Mouse (Mus musculus) activated CD4-positive, CD25-positive, alpha-beta regulatory T cell, adult 4 months (primary cell): ENCODE measurements around the gene Helb. TPM values are rescaled to one million over a fixed set of nuclear protein-coding genes. Genes with fewer than 3 reads are reported as not detected.

Experiments
- ATAC-seq: one replicate; pipeline ENCODE4 v1.8.0; 2017
- polyA plus RNA-seq, 2 experiments: library from polyadenylated mRNA; unstranded; fragments of 100-300 nt; shearing (Covaris generic); gene quantifications; one replicate each; pipeline ENCODE4 v1.2.1; 2017

Helb gene
- polyA plus RNA-seq, 2 experiments from 2014 or later = 9.3 to 9.4 TPM

DNA sequence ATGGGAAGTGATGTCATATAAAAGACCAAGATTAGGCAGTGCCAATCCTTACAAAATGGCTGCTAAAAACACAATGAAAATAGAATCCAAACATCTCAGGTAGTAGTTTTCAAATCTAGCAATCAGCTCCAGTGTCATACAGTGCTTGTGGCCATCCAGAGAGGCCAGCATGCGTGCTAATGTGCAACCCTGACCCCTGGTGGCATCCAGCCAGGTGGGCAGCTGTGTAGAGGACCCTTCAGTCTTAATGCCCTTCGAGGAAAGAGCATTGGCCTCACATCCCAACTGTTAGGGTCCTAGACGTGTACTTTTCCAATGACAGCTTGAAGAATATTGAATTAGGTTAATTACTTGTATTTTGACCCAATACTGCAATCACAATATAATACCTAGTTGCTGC is 34.9 kb downstream of the Helb start:
- no peak for ATAC-seq

DNA sequence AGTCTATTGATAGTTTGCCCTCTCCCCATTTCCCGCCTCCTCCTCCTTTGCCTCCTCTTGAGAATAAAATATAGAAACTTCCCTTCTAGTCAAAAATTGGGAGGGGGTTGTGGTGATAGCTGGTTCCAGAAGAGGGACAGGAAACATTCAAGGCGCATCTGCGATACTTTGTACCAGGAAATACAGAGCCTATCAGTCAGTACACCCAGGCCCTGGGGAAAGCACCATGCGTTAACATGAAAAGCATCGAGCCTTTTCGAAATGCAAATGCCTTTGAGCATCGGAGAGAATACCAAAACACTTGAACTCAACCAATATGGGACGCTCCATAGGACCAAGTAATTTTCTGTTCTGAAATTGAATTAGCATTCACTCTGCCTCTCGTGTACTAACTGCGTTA is 46.5 kb downstream of the Helb start:
- peak; percentile 56 for ATAC-seq

DNA sequence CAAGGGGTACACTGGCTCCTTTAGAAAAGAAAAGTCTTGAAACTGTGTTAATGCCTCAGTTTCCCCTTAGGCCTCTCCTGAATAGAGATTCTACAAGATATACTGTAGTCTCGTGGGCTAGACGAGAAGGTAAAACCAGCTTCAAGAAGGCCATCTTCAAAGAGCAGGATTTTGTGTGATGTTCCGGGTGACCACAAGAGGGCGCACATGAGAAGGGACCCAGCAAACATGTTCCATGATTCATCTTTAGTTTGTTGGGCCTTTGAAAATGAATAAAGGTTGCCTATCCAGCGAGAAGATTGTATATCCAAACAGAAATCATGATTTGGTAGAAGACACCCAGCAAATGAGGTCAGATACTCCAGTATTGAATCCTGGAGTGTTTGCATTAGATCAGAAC is 48.4 kb downstream of the Helb start:
- peak; percentile 79 for ATAC-seq

DNA sequence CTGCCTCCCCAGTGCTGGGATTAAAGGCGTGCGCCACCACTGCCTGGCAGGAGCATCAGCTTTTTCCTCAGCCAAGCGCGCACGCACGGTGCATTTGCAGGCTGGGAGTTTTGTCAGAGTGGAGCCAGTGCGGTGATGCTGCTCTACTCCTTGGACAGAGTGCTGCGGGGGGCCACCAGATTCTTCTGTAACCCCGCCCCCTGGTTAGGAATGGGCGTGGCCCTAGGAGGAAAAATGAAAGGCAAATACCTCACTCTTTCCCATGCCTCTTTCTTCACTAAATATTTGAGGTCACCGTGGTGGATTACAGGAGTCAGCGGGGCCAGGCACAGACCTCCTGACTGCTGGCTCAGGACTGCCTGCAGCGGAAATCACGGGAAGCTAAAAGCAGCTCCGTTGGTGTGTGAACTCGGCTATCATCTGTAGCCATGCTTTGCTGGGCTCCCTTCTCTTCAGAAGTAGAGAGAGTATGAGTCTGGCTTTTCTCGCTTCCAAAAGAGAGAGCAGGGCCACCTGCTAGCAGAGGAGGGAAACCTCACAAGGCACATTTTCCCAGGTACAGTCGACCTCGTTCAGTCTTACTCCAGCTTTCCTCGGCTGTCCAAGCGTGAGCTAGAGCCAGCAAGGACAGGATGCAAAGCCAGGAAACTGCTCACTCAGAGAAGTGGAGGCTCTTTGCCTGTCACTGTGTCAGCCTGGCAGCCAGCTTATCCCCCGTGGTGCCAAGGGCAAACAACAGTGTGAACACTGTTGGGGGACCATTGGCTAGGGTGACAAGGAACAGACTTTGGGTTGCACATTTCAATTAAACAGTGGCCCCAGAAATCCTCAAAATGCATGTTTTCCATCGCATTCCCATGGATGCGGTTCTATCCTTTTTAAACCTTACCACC is 51.3 kb downstream of the Helb start:
- ATAC-seq = no peak

DNA sequence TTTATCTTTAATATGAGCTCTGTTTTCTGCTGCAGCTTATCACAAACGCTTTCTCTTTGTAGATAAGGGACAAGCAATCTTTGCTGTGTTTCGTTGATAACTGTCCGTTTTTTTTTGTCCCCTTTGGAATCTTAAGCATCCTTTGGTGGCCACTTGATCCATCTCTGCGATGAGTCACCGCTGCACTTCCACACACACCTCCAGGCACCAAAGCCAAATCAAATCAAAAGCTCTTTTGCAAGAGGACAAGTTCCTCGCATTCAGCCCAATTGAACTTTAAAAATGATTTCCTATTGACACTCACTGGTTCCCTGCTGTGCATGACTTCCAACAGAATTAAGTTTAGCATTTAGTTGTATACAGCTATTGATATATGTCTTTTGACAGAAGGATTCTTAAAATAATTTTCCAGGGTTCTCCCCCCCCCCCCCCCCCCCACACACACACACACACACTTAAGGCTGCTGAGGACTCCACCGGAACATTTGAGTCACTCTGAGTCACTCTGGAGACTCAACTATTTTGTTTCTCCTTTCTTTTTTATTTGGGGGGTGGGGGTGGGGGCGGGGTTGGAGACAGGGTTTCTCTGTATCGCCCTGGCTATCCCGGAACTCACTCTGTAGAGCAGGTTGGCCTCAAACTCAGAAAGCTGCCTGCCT is 52.1 kb downstream of the Helb start:
- ATAC-seq = no peak

DNA sequence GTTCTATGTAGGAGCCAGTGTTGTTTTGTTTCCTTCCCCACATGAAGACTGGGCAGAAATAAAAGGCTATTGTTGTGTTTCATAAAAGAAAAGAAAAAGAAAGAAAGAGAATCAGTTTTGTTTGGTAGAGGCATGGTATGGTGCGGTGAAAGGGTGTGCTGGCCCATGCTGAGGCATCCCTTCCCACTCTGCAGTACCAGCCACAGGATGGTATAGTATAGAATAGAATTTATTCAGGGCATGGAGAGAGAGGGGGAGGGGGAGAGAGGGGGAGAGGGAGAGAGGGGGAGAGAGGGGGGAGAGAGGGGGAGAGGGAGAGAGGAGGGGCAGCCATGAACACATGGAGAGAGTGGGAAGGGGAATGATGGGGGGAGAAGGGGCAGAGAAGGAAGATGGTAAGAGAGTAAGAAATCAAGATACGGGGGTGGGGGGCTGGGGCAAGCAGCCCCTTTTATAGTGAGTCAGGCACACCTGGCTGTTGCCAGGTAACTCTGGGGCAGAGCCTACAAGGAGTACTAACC is 68.0 kb downstream of the Helb start:
- no peak for ATAC-seq

DNA sequence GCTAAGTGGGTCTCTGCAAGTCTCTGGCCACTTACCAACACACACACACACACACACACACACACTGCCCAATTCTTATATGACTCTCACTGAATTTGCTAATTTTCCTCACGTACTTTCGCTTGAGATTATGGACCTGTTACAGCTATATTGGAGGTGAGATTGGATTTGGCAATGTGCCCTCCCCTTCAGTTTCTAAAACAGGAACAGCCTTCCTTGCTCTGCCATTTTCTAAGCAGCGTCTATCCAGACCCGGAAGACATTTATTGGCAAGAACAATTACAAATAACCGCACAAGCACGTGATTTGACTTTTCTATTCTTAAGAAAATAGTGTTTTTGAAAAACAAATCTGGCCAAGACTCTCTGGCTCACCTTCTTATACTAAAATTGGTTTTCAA is 68.5 kb downstream of the Helb start:
- no peak for ATAC-seq

DNA sequence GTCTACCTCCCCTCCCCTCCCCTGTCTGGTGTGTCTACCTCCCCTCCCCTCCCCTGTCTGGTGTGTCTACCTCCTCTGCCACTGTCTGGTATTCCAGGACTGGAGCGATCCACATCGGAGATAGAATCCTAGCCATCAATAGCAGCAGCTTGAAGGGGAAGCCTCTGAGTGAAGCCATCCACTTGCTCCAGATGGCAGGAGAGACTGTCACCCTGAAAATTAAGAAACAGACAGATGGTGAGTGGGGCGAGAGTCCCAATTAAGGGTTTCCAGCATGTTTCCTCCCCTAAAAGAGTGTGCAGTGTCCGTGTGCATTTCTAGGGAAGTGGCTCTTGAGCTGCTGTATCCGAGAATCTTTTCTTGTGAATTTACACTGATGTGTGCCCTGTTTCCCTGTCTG is 74.6 kb downstream of the Helb start:
- no peak for ATAC-seq

DNA sequence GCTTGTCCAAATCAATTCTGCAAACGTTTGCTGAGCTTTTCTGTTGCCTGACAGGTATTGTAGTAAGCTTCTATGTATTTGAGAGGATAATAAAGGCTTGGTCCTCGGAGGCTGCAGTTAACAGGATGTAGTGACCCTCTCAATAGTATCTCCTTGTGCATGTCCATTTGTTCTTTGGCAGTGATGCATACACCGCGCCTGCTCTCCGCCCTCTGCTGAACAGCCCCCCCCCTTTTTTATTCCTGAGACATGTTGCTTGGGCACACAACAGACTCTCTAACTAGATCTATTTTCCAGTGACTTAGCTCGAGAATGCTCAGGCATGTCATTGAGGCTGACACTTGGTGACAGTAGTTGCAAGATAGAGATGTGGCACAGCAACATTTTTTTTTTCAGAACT is 77.0 kb downstream of the Helb start:
- no peak for ATAC-seq

DNA sequence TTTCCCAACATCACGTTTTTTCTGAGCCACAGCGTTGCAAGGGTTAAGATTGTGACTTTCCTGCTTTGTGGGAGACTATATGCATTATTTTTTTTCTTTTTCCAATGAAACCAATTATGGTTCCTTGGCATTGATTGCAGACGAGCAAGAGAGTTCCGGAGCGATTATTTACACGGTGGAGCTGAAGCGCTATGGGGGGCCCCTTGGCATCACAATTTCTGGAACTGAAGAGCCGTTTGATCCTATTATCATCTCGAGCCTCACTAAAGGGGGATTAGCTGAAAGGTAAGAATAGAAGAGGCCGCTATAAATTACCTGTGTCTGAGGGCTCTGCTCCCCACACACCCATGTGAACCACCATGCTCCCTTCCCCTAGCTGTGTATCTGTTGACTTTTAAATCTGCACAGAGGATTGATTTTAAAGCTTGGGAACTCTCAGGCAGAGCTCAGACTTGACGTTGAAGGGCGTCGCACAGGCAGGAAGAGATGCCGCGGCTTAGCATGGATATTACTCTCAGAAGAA is 77.5 kb downstream of the Helb start:
- ATAC-seq = no peak

DNA sequence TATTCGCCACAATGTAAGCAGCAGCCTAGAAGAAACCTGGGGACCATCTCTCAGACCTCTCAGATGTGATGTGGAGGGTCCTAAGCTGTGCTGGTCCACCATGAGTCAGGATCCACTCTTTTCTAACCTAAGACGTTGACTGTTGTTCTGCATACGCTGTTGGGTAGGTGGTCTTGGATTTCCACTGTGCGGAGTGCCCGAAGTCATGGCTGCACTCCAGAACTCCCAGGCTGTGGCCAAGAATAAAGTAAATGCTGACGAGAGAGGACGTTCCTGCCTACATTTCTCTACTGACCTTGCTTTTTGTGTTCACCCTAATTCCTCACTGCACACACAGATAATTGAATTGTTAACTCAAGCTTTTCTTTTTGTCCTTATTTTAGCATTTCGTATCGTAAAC is 78.9 kb downstream of the Helb start:
- no peak for ATAC-seq

Other genes with a start within 250 kb of the Helb start
- gene Tmbim4, start 88.6 kb upstream of the Helb start, polyA plus RNA-seq = 100 to 1,000 TPM; 120 to 133 TPM
- 1 to 10 TPM in 1 of 2 experiments, under 1 TPM in 1; 0.69 to 1.4 TPM for gene Irak3, start 89.1 kb upstream of the Helb start, polyA plus RNA-seq
- gene Llph, start 114.1 kb upstream of the Helb start, polyA plus RNA-seq = 10 to 100 TPM; 68.6 to 93.6 TPM